Mouse (Mus musculus) G1E-ER4 (cell line): ENCODE data around the gene Abhd2. TPM values are rescaled to one million over a fixed set of nuclear protein-coding genes. Genes with fewer than 3 reads are reported as not detected.
A peak's percentile ranks its signal among the peaks of the same experiment; 100 is the strongest.

ENCODE experiments used
- GATA1 ChIP-seq: IDR thresholded peaks from one replicate; pipeline ENCODE4 v1.8.0; 2012; ENCODE audit warnings: low read length, inconsistent platforms
- polyA plus RNA-seq: library from polyadenylated mRNA; stranded (reverse); fragments of >175 nt; gene quantifications from 2 replicates; pipeline ENCODE4 v1.2.3, GENCODE M21; 2012

Abhd2 gene
- polyA plus RNA-seq, 1 experiment: 9.7 TPM

- TF ChIP-seq GATA1: no peak
Observed at GRCm38 (mm10) chr7:79328769-79329168, 55.8 kb downstream of the Abhd2 start.

- no peak for TF ChIP-seq GATA1
Observed at GRCm38 (mm10) chr7:79331197-79331596, 58.2 kb downstream of the Abhd2 start.

GRCm38 (mm10) chr7:79333419-79333818 is 60.4 kb downstream of the Abhd2 start:
- no peak for TF ChIP-seq GATA1

GRCm38 (mm10) chr7:79336362-79336910 is 63.4 kb downstream of the Abhd2 start:
- no peak for TF ChIP-seq GATA1

GRCm38 (mm10) chr7:79345902-79346301 is 72.9 kb downstream of the Abhd2 start:
- TF ChIP-seq GATA1: no peak

GRCm38 (mm10) chr7:79346555-79347075 is 73.6 kb downstream of the Abhd2 start:
- no peak for TF ChIP-seq GATA1

- TF ChIP-seq GATA1: no peak
Observed at GRCm38 (mm10) chr7:79347108-79347813, 74.3 kb downstream of the Abhd2 start.

- TF ChIP-seq GATA1: no peak
Observed at GRCm38 (mm10) chr7:79348816-79349215, 75.8 kb downstream of the Abhd2 start.

GRCm38 (mm10) chr7:79349738-79350386 is 76.9 kb downstream of the Abhd2 start:
- no peak for TF ChIP-seq GATA1

- peak; percentile 99 for TF ChIP-seq GATA1
Observed at GRCm38 (mm10) chr7:79358350-79359182, 85.6 kb downstream of the Abhd2 start.

GRCm38 (mm10) chr7:79359183-79359435 is 86.1 kb downstream of the Abhd2 start:
- no peak for TF ChIP-seq GATA1

- TF ChIP-seq GATA1: no peak
Observed at GRCm38 (mm10) chr7:79360056-79360455, 87.1 kb downstream of the Abhd2 start.

- TF ChIP-seq GATA1: no peak
Observed at GRCm38 (mm10) chr7:79362208-79362607, 89.2 kb downstream of the Abhd2 start.

- no peak for TF ChIP-seq GATA1
Observed at GRCm38 (mm10) chr7:79362830-79363229, 89.8 kb downstream of the Abhd2 start.

- peak; percentile 51 for TF ChIP-seq GATA1
Observed at GRCm38 (mm10) chr7:79363370-79364043, 90.5 kb downstream of the Abhd2 start.
